Mouse (Mus musculus) embryonic facial prominence, embryonic 10.5 days (tissue): Measurements from ENCODE around the gene Akna. TPM values are rescaled to one million over a fixed set of nuclear protein-coding genes. Genes with fewer than 3 reads are reported as not detected.
A peak's percentile ranks its signal among the peaks of the same experiment; 100 is the strongest.

Experiments
- DNase-seq: peaks from one replicate; pipeline ENCODE4 v3.0.0-alpha.2; 2017; ENCODE audit warnings: low spot score
- H3K27ac ChIP-seq: fragments of 300-500 bp; sonication (generic); replicated peaks from 2 replicates; pipeline ENCODE4 v1.5.1; 2016; ENCODE audit warnings: mild to moderate bottlenecking
- H3K27me3 ChIP-seq: fragments of 300-500 bp; sonication (generic); replicated peaks from 2 replicates; pipeline ENCODE4 v1.6.1; 2016; ENCODE audit warnings: low read depth, mild to moderate bottlenecking; ENCODE audit not compliant: poor library complexity, severe bottlenecking
- H3K36me3 ChIP-seq: fragments of 300-500 bp; sonication (generic); replicated peaks from 2 replicates; pipeline ENCODE4 v1.6.1; 2016; ENCODE audit warnings: mild to moderate bottlenecking, moderate library complexity
- H3K4me1 ChIP-seq: fragments of 300-500 bp; sonication (generic); 2 replicates; pipeline ENCODE4 v1.6.1; 2016
- H3K4me3 ChIP-seq: fragments of 300-500 bp; sonication (generic); 2 replicates; pipeline ENCODE4 v1.5.1; 2016; ENCODE audit warnings: mild to moderate bottlenecking, moderate library complexity
- H3K9me3 ChIP-seq: fragments of 300-500 bp; sonication (generic); 2 replicates; pipeline ENCODE4 v1.6.1; 2016; ENCODE audit warnings: mild to moderate bottlenecking
- WGBS: fragments of 180-500 bp; shearing (Covaris S2); methylation state at CpG from one replicate; pipeline ENCODE4 v1.1.7; 2016; 5-methylcytosine and 5-hydroxymethylcytosine counted together
- polyA plus RNA-seq: library from polyadenylated mRNA; unstranded; fragments of >200 nt; fragmentation: Nextera tagmentation; extraction: Ambion mirVana; gene quantifications from 2 replicates; pipeline ENCODE4 v1.2.1, GENCODE M21; 2016

The Akna gene
- polyA plus RNA-seq, 1 experiment from 2014 or later = 12.0 TPM

- Histone ChIP-seq H3K27me3 (no peaks in the 10 kb centered on the region), H3K4me1 (no peaks in the 10 kb centered on the region), H3K9me3 (no peaks in the 10 kb centered on the region), H3K27ac (no peak overlapping the region; the same call in 1 of the 2 replicates), H3K36me3 (peaks cover 84% of the 10 kb centered on the region), H3K4me3 (no peak overlapping the region)
- 46% methylated on average over 7 of the region's 7 CpGs for WGBS
- no peak for DNase-seq
Observed at GRCm38 (mm10) chr4:63370897-63371296, 32.3 kb downstream of the Akna start.

- H3K4me1 ChIP-seq = no peaks in the 10 kb centered on the region
- H3K36me3 ChIP-seq = peaks cover 60% of the 10 kb centered on the region
- H3K4me3 ChIP-seq = no peak overlapping the region
- no peaks in the 10 kb centered on the region for H3K27me3 ChIP-seq
- H3K9me3 ChIP-seq = no peaks in the 10 kb centered on the region
- H3K27ac ChIP-seq = no peak overlapping the region
- whole genome bisulfite sequencing = 14% methylated on average over 4 of the region's 4 CpGs
- peak; percentile 86 for DNase-seq
Observed at GRCm38 (mm10) chr4:63368577-63368976, 34.6 kb downstream of the Akna start.

GRCm38 (mm10) chr4:63362150-63362549 is 41.0 kb downstream of the Akna start, which contains the start of gene Orm2:
Gene Orm2, plus strand, starts transcription at chr4:63362449.
- Histone ChIP-seq H3K9me3 (no peaks in the 10 kb centered on the region), H3K36me3 (peaks cover under 1% of the 10 kb centered on the region; the same call in 1 of the 2 replicates), H3K4me3 (no peak within 1 kb of the TSS), H3K4me1 (no peaks in the 10 kb centered on the region), H3K27me3 (no peaks in the 10 kb centered on the region), H3K27ac (no peak within 1 kb of the TSS; the same call in 1 of the 2 replicates)
- DNase-seq = no peak
- 88% methylated on average over 5 of the region's 5 CpGs for WGBS

- Histone ChIP-seq H3K36me3 (no peaks in the 10 kb centered on the region), H3K9me3 (no peaks in the 10 kb centered on the region), H3K4me1 (no peaks in the 10 kb centered on the region; the same call in 1 of the 2 replicates), H3K27ac (no peak overlapping the region), H3K4me3 (no peak overlapping the region), H3K27me3 (no peaks in the 10 kb centered on the region)
- no peak for DNase-seq
- WGBS = 74% methylated on average over 6 of the region's 6 CpGs
Observed at GRCm38 (mm10) chr4:63359861-63360260, 43.3 kb downstream of the Akna start.

- H3K4me1 ChIP-seq = no peaks in the 10 kb centered on the region; the same call in 1 of the 2 replicates
- DNase-seq = no peak
- WGBS = 51% methylated on average over 2 of the region's 2 CpGs
- no peak overlapping the region for H3K4me3 ChIP-seq
- H3K9me3 ChIP-seq = no peaks in the 10 kb centered on the region
- no peak overlapping the region for H3K27ac ChIP-seq
- H3K27me3 ChIP-seq = no peaks in the 10 kb centered on the region
- H3K36me3 ChIP-seq = no peaks in the 10 kb centered on the region
Observed at GRCm38 (mm10) chr4:63356981-63357570, 46.1 kb downstream of the Akna start.

GRCm38 (mm10) chr4:63355877-63356665 is 47.1 kb downstream of the Akna start, which contains the start of gene Orm3:
Gene Orm3, plus strand, starts transcription at chr4:63356162.
- H3K9me3 ChIP-seq = no peaks in the 10 kb centered on the region
- no peak for DNase-seq
- no peaks in the 10 kb centered on the region for H3K27me3 ChIP-seq

GRCm38 (mm10) chr4:63348524-63348923 is 54.6 kb downstream of the Akna start:
- H3K9me3 ChIP-seq = no peaks in the 10 kb centered on the region
- H3K36me3 ChIP-seq = no peaks in the 10 kb centered on the region
- WGBS = 74% methylated on average over 6 of the region's 6 CpGs
- H3K27ac ChIP-seq = no peak overlapping the region
- no peaks in the 10 kb centered on the region for H3K4me1 ChIP-seq
- H3K4me3 ChIP-seq = no peak overlapping the region
- H3K27me3 ChIP-seq = no peaks in the 10 kb centered on the region
- no peak for DNase-seq

More at GRCm38 (mm10) chr4:63355877-63356665, 47.1 kb downstream of the Akna start, which contains the start of gene Orm3:
- H3K4me1 ChIP-seq = no peaks in the 10 kb centered on the region; the same call in 1 of the 2 replicates
- no peak within 1 kb of the TSS for H3K4me3 ChIP-seq
- H3K27ac ChIP-seq = no peak within 1 kb of the TSS
- WGBS = 83% methylated on average over 4 of the region's 4 CpGs
- no peaks in the 10 kb centered on the region for H3K36me3 ChIP-seq

- H3K4me3 ChIP-seq = no peak overlapping the region
- no peaks in the 10 kb centered on the region for H3K27me3 ChIP-seq
- 90% methylated on average over 4 of the region's 4 CpGs for WGBS
- no peaks in the 10 kb centered on the region for H3K9me3 ChIP-seq
- H3K36me3 ChIP-seq = no peaks in the 10 kb centered on the region
- no peak overlapping the region for H3K27ac ChIP-seq
- no peak for DNase-seq
- H3K4me1 ChIP-seq = no peaks in the 10 kb centered on the region
Observed at GRCm38 (mm10) chr4:63346659-63347058, 56.5 kb downstream of the Akna start.

GRCm38 (mm10) chr4:63345261-63345660 is 57.9 kb downstream of the Akna start:
- no peak for DNase-seq
- H3K27me3 ChIP-seq = no peaks in the 10 kb centered on the region
- no peak overlapping the region for H3K27ac ChIP-seq
- H3K4me3 ChIP-seq = no peak overlapping the region
- no peaks in the 10 kb centered on the region for H3K9me3 ChIP-seq
- H3K4me1 ChIP-seq = no peaks in the 10 kb centered on the region
- H3K36me3 ChIP-seq = no peaks in the 10 kb centered on the region

- WGBS = 90% methylated on average over 8 of the region's 8 CpGs
- Histone ChIP-seq H3K27ac (no peak within 1 kb of the TSS), H3K4me3 (no peak within 1 kb of the TSS)
Observed at GRCm38 (mm10) chr4:63344295-63344694, 58.9 kb downstream of the Akna start, which contains the start of gene Orm1. Gene Orm1, plus strand, starts transcription at chr4:63344560.

GRCm38 (mm10) chr4:63343608-63344007 is 59.5 kb downstream of the Akna start:
- no peaks in the 10 kb centered on the region for H3K27me3 ChIP-seq
- WGBS = 75% methylated on average over 3 of the region's 3 CpGs
- no peak overlapping the region for H3K4me3 ChIP-seq
- H3K9me3 ChIP-seq = no peaks in the 10 kb centered on the region
- H3K4me1 ChIP-seq = no peaks in the 10 kb centered on the region
- H3K27ac ChIP-seq = no peak overlapping the region
- H3K36me3 ChIP-seq = no peaks in the 10 kb centered on the region
- DNase-seq = no peak

More at GRCm38 (mm10) chr4:63344295-63344694, 58.9 kb downstream of the Akna start, which contains the start of gene Orm1:
- H3K9me3 ChIP-seq = no peaks in the 10 kb centered on the region
- no peak for DNase-seq
- H3K4me1 ChIP-seq = no peaks in the 10 kb centered on the region
- H3K36me3 ChIP-seq = no peaks in the 10 kb centered on the region
- no peaks in the 10 kb centered on the region for H3K27me3 ChIP-seq

GRCm38 (mm10) chr4:63342491-63342890 is 60.7 kb downstream of the Akna start:
- Histone ChIP-seq H3K27me3 (no peaks in the 10 kb centered on the region), H3K4me1 (no peaks in the 10 kb centered on the region), H3K36me3 (no peaks in the 10 kb centered on the region), H3K9me3 (no peaks in the 10 kb centered on the region), H3K4me3 (no peak overlapping the region), H3K27ac (no peak overlapping the region)
- WGBS = 70% methylated on average over 4 of the region's 4 CpGs
- no peak for DNase-seq
